Mouse (Mus musculus) thymus, adult 2 months (tissue): ENCODE data around the gene Mdga1.

Source experiments
- CTCF ChIP-seq: fragments of 200-500 bp; IDR thresholded peaks from 2 replicates; pipeline ENCODE4 v1.5.1; 2012; ENCODE audit warnings: mild to moderate bottlenecking, control low read depth, low read length, moderate library complexity, borderline replicate concordance; ENCODE audit not compliant: control insufficient read depth, poor library complexity, insufficient read depth; ENCODE audit errors: extremely low read depth
- POLR2A ChIP-seq: fragments of 200-500 bp; IDR thresholded peaks from 2 replicates; pipeline ENCODE4 v1.6.1; 2012; ENCODE audit warnings: mild to moderate bottlenecking, low read length, control low read depth, moderate library complexity; ENCODE audit not compliant: control insufficient read depth, poor library complexity, insufficient read depth; ENCODE audit errors: extremely low read depth

- TF ChIP-seq POLR2A = no peak
- no peak for TF ChIP-seq CTCF
Observed at GRCm38 (mm10) chr17:29870316-29870715, 99.6 kb downstream of the Mdga1 start.
